Mouse (Mus musculus) ovary, adult 10 weeks (tissue): ENCODE data around the gene 9430038I01Rik. TPM values are rescaled to one million over a fixed set of nuclear protein-coding genes. Genes with fewer than 3 reads are reported as not detected.

Source experiments
- polyA plus RNA-seq: library from polyadenylated mRNA; stranded (reverse); fragments of 350-450 nt; fragmentation: Illumina TruSeq; extraction: RNeasy Lipid Tissue Mini Kit (QIAGEN cat#74804); gene quantifications from one replicate; pipeline ENCODE4 v1.2.3, GENCODE M21; 2014

Gene 9430038I01Rik
- polyA plus RNA-seq = 8.3 TPM

DNA sequence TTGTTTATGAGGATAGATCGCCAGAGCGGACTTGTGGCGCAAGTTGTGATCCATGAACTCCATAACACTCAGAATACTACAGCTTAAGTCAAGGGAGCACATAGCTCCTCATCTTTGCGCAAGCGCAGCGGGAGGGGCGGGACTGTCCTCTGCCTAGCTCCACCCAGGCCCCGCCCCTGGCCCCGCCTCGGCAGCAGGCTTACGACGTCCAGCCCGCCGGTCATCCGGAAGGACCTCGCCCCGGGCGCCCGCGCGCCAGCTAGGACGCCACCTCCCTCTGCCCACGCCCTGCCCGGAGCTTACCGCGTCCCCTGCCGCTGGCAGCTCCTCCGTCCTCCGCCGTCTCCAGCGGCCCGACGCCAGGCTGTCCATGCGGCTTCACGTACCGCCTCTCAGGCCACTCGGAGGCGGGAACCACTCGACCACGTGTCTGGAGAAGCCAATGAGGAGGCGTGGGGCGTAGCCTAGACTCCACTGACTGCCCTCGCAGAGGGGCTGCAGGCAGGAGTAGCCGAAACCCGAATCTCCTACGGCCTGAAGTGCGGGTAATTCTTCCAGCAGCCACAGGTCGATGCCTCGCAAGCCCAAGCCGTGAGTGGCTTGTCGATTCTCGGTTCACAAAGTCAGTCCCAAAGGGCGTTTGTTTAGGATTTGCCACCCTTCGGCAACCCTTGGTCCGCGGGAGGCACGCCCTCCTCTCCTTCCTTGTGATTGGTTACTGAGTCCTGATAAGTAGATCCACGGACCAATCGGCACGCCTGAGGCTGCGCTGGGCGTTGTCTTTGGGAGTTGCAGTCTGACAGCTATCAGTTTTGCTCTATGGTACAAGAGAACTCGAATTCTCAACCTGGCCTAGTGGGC lies at the start of gene 9430038I01Rik:
Gene 9430038I01Rik (minus strand): TSS at position 426 of the 861 bp plus-strand sequence.

DNA sequence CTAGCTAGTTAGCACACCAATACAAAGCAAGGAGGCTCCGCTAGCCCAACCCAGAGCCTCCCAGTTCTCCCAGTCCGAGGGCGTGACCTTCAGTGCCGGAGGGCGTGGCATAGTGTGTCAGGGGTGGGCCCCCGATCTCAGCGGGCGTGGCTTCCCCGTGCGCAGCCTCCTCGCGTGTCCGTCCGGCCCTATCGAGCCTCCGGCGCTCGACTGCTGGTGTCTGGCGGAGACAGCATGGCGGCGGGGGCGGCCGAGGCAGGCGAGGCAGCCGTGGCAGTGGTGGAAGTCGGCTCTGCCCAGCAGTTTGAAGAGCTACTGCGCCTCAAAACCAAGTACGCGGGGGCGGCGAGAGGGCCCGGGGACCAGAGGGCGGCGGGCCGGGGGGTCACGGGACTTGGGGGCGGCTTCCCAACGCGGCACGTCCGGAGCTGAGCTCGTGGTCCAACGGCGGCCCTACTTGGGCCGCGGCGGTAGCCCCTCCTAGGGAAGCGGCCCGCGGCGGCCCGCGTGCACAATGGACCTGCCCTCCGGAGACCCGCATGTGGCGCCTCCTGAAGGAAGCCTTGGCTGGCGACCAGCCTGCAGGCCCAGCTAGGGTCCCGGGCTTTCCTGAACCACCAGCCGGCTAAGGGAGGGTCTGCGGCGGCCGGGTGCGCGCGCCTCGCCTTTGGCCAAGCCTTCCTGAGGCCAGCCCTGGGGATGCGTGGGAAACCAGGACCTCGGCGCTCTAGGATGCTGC lies 27.0 kb upstream of the 9430038I01Rik start, which contains the start of gene Glrx3:
Gene Glrx3 (plus strand): TSS at position 175 of the 739 bp plus-strand sequence.

Other genes with a start within 250 kb of the 9430038I01Rik start
- gene Ebf3, start 96.3 kb downstream of the 9430038I01Rik start, polyA plus RNA-seq = 1.9 TPM
- 262 TPM for gene Glrx3, start 26.9 kb upstream of the 9430038I01Rik start, polyA plus RNA-seq